Mouse (Mus musculus): ENCODE data around the gene Ptges3.
"Not testable (repeated sequence)": the region's sequence is repeated elsewhere in the genome, so short reads cannot be mapped to it uniquely, and the experiment has no call there.

Gene Ptges3

DNA sequence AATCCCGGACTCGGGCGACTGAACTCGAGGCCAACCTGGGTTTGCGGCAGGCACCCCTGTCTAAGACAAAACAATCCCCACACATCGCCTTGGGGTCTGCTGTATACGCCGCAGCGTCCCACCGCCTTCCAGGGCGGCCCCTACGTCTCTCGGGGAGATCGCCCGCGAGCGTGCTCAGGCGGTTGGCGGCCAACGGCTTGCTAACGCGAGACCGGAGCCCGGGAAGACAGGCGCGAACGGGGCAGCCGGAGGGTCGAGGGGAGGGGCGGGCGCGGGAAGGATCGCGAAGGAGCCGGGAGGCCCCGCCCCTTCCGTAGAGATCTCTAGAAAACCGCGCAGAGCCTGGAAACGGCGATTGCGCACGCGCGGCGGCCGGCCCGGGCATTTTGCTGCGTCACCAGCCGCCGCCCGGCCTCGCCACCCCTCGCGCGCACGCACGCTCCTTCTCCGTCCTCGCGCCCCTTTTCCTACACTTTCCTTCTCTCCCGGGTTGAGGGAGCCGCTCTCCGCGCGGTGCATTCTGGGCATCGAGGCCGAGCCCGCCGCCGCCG is at the start of gene Ptges3:
TSS of gene Ptges3 (plus strand) at position 354 of the 551 bp plus-strand sequence.
- DNase-seq, result peak; percentile 99

DNA sequence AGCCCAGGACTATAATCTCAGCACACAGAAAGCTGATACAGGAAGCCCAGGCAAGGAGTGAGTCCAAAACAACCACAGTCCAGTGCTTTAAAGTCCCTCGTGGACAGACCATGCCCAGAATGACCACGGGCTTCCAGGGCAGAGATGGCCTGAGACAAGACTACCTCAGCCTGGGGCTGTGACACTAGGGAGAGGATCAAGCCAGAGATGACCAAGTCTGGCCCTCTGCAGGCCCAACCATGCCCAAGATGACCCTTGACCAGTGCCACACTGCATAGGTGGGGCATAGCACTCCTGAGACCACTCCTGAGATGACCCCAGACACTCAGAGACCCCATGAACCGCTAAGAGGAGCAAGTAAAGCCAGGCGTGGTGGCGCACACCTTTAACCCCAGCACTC is 49.0 kb upstream of the Ptges3 start:
- DNase-seq, result no peak

DNA sequence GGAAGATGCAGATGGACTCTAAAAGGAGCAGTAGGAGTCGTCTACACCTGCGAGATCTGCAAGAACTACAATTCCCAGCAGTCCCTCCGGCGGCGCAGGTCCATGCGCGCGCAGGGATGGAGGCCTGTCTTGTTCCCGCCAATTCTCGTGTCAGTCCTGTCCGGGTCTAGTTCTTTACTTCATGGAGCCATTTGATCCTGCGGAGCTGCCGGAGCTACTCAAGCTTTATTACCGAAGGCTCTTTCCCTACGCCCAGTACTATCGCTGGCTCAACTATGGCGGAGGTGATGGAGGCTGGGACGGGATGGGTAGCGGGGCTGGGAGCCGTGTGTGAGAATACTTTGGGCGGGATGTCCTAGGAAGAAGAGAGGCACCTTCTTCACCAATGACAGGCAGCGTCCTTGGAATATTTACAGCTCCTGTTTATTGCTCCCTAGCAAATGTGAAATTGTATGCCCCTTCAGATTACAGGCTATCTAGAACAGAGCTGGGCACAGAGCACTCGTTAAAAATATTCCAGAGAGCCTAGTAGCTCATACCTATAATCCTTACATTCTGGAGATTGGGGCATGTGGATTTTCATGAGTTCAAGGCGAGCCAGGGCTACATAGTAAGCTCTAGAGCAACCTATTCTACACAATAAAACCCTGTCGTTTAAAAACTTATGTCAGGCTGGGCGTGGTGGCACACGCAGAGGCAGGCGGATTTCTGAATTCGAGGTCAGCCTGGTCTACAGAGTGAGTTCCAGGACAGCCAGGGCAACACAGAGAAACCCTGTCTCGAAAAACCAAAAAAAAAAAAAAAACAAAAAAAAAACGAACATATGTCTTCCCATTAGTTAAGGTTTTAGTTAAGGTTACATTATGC is 43.5 kb upstream of the Ptges3 start, which contains the start of gene Prim1:
TSS of gene Prim1 (plus strand) at position 101 of the 867 bp plus-strand sequence.
- DNase-seq, result peak; percentile 88

DNA sequence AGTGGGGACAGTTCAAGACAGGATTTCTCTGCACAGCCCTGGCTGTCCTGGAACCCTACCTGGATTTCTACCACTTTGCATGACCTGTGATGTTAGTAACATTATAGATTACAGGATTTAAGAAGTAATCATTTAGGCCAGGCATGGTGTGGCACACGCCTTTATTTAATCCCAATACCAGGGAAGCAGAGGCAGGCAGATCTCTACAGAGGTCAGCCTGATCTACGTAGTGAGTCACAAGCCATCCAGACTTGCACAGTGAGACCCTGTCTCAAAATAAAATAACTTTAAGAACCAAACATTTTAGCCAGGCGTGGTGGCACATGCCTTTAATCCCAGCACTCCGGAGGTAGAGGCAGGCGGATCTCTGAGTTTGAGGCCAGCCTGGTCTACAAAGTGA is 36.6 kb upstream of the Ptges3 start:
- DNase-seq, result no peak

DNA sequence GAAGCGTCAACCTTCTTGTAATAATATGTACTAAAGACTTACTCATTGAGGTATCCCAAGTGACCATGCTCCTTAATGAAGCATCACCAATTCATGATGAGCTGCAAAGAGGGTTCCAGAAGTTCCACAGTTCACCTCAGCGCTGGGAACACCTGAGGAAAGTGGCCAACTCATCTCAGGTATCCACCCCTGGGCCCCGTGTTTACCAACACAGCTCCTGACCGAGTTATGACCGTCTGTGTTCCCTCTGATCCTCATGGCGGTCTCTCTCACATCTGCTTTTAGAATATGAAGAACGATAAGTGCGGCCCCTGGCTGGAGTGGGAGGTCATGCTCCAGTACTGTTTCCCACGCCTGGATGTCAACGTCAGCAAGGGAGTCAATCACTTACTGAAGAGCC is 35.3 kb upstream of the Ptges3 start:
- DNase-seq, result no peak

DNA sequence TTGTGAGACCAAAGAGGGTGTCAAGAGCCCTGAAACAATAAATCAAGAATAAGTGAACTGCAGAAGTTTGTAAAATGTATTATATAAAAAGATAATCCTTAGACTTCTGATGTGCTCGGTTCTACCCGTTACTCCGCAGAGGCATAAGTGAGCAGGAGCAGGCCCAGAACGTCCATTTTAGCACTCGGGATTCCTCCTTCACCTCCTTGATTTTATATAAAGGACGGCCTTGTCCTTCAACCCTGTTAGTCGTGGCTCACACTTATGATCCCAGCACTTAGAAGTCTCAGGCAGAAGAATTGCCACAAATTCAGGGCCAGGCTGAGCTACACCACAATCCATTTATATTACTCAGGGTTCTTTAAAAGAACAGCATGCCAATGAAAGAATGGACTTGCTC is 28.8 kb upstream of the Ptges3 start:
- DNase-seq, result no peak

DNA sequence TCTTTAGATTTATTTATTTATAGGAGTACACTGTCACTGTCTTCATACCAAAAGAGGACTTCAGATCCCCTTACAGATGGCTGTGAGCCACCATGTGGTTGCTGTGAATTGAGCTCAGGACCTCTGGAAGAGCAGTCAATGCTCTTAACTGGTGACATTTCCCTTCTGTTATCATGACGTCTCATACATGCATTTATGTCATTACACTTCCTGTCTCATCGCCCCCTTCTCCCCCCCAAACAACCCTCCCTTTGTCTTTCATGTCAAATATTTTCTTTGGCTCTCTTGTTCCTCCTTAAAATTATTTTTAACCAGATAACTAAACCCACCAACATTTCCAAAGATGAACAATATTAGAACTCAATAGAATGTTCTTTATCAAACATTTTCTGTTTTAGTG is 27.9 kb upstream of the Ptges3 start:
- DNase-seq, result no peak

DNA sequence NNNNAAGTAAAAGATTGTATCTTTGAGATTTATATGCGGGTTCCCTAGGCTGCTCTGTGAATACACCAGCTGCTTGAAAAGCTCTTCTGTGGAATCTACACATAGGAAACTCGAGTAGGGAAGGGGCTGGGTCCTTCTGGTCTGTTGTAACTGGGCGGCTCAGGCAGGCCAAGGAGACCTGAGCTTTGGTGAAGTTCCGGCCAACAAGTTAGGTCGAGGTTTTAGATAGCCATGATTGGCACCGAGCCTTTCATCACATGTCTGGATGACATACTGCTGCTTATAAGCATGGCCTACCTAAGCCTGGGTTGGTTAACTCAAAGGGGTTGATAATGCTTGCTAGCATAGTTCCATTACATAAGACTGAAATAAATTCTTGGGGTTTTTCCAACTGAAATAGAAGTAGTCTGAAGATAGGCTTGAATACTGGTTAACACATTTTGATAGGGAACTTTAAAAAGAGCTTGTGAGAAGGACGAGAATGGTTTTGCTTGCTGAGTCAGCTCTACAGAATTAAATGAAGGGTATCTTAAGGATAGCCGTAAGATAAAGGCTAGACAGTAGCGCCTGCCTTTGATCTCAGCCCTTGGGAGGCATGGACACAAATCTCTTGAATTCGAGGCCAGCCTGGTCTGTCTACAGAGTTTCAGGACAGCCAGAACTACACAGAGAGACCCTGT is 21.9 kb upstream of the Ptges3 start:
- DNase-seq, result no peak

DNA sequence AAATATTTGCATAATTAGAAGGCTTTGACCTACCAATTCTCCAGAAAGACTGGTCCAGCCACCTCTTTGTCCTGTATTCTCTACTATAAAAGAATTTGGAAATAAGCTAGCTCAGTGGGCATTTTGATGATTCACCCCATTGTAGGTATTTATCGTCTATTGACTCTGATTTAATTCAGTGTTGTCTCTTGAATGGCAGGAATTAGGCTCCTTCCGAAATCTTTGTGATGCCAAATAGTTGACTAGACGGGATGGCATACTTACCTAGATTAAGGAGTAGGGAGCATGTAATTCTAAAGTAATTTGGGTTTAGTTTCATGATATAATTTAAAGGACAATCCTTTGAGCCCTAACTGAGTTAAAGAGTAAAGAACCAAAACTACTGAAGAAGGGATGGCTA is 20.8 kb upstream of the Ptges3 start:
- DNase-seq, result no peak

DNA sequence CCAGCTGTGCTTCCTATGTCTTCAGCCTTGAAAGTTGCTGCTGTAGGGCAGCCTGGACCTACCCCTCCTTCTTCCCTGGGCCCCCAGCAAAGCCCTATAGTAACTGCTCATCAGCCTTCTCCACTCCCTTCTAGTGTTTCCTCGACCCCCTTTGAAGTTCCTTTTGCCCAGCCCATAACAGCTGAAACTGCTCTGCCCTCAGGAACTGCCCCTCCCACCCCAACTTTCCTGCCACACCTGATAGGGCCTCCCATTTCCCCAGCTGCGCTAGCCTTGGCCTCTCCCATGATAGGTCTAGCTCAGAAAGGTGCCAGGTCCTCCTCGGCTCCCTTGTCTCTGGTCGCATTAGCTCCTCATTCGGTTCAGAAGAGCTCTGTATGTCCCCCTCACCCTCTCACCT is 19.6 kb upstream of the Ptges3 start:
- DNase-seq, result peak; percentile 49

DNA sequence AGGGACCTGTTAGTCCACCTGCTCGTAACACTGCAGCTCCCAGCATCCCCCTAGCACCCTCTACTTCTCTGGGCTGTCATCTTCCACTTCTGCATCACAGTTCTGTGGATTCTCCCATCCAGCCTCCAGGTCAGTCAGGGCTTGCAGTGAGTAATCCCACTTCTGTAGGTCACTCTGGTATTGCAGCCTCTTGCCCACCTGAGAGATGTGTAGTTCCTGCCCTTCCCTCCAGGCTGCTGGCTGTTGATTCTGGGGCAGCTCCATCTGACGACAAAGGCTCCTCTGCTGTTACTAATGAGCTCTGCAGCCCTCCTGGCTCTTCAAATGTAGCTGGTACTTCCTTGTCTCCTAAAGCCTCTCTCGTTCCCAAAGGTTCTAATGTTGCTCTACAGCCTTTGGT is 18.9 kb upstream of the Ptges3 start:
- no peak for DNase-seq

DNA sequence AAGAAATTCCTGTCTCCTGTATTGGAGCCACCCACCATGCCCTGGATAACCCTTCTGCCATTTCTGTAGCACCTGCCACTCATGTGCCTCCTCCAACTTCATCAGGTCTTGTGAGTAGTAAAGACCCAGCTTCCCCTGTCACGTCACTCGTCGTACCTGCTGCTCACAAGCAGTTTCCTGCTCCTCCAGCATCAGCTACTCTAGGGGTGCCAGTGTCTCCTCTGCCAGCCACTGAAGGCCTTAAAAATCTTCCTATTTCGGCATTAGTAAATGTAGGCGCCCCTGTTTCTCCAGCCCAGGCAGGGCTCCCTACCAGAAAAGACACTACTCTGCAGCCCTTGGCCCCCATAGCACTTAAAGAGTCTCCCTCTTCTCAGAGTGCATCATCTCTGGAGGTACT is 18.5 kb upstream of the Ptges3 start:
- DNase-seq, result no peak

DNA sequence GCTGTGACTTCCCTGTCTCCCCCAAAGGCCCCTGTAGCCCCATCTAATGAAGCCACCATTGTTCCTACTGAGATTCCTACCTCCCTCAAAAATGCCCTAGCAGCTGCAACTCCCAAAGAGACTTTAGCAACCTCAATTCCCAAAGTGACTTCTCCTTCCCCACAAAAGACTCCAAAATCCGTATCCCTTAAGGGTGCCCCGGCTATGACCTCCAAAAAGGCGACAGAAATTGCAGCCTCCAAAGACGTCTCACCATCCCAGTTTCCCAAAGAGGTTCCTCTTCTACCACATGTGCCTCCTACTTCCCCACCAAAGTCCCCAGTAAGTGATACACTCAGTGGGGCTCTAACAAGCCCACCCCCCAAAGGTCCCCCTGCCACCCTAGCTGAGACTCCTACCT is 17.1 kb upstream of the Ptges3 start:
- DNase-seq, result no peak

DNA sequence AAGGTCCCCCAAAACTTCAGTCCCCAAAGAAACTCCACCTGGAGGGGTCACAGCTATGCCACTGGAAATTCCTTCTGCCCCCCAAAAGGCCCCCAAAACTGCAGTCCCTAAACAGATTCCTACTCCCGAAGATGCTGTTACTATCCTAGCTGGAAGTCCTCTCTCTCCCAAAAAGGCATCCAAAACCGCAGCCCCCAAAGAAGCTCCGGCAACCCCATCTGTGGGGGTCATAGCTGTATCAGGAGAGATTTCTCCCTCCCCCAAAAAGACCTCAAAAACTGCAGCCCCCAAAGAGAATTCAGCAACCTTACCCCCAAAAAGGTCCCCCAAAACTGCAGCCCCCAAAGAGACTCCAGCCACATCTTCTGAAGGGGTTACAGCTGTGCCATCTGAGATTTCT is 16.3 kb upstream of the Ptges3 start:
- DNase-seq, result no peak

DNA sequence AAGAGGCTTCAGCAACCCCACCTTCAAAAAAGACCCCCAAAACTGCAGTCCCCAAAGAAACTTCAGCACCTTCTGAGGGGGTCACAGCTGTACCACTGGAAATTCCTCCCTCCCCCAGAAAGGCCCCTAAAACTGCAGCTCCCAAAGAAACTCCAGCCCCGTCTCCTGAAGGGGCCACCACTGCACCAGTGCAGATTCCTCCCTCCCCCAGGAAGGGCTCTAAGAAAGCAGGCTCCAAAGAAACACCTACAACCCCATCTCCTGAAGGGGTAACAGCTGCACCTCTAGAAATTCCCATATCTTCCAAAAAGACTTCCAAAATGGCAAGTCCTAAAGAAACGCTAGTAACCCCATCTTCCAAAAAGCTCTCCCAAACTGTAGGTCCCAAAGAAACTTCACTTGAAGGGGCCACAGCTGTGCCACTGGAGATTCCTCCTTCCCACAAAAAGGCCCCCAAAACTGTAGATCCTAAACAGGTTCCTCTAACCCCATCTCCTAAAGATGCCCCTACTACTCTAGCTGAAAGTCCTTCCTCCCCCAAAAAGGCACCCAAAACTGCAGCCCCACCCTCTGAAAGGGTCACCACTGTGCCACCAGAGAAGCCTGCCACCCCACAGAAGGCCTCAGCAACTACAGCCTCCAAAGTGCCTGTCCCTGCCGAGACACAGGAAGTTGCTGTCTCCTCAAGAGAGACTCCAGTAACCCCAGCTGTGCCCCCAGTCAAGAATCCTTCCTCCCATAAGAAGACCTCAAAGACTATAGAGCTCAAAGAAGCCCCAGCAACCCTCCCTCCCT is 15.5 kb upstream of the Ptges3 start:
- peak; percentile 60 for DNase-seq

DNA sequence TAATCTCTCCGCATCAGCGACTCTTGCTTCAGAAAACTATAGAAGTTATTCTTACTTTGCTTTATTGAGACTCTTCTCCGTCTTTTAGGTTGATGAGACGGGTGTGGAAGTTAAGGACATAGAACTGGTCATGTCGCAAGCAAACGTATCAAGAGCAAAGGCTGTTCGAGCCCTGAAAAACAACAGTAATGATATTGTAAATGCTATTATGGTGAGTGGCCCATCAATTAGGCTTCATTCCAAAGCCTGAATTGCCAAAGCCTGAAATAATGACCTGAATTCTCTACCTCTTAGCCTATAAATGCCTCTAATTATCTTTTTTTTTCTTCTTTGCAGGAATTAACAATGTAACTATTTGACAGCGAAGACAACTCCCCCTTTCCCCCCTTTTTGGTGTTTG is 10.6 kb upstream of the Ptges3 start:
- DNase-seq, result no peak

DNA sequence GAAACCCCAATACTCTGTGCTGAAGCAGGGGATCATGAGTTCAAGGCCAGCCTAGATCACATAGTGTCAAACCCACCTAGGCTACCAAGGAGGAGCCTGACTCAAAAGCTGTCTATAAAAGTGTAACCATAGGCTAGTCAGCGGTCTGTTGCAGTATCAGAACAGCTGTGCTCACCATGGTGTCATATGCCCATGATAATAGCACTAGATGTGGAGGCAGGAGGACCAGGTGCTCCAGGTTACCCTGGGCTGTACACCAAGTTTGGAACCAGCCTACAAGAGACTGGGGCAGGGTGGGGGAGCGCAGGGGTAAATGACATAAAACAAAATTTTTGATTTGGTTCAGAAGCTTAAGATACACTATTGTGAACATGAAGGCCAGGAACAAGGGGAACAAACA is 9.0 kb upstream of the Ptges3 start:
- no peak for DNase-seq

DNA sequence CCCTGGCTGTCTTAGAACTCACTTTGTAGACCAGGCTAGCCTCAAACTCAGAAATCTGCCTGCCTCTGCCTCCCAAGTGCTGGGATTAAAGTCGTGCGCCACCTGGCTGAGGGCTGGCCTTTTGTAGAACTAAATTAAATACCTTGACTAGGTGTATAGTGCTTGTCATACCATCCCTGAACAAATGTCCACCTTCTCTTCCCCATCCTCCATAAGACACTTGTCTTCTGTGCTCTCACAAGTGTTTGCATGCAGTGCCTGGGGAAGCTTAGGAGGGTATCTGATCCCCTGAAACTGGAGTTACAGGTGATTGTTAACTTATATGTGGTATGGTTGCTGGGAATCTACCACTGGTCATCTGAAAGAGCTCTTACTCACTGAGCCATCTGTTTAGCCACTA is 8.4 kb upstream of the Ptges3 start:
- DNase-seq, result no peak

DNA sequence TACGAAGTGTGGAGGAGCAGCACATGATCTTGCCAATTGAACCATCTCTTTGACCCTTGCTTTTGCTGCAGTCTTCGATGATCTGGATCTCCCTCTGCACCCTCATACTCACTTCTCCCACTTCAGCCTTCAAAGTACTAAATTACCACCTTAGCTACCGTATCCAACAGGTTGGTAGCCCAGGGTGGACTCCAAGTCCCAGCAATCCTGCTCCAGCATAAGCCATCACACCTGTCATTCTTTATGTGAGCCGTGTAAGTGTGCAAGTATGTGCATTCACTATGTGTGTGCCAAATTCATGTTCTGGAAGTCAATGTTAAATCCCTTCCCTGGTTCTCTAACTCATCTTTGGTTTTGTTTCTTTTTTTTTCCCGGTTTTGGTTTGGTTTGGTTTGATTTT is 7.2 kb upstream of the Ptges3 start:
- DNase-seq, result no peak

DNA sequence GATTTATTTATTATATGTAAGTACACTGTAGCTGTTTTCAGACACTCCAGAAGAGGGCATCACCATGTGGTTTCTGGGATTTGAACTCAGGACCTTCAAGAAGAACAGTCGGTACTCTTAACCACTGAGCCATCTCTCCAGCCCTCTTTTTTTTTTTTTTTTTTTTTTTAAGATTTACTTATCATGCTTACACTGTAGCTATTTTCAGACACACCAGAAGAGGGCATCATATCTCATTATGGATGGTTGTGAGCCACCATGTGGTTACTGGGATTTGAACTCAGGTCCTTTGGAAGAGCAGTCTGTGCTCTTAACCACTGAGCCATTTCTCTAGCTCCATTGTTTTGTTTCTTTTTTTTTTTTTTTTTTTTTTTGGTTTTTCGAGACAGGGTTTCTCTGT is 6.6 kb upstream of the Ptges3 start:
- DNase-seq, result not testable (repeated sequence)

DNA sequence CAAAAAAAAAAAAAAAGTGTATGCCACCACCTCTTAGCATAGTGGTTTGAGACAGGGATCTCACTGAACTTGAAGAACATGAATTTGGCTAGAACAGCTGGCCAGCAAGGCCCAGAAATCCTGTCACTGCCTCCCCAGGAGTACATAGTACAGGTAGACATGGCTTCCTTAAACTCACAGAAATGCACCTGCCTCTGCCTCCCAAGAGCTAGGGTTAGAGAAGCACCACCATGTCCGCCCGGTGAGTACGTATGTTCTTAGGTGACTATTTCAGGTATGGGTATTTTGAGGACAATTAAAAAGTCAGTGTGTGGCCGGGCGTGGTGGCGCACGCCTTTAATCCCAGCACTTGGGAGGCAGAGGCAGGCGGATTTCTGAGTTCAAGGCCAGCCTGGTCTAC is 5.8 kb upstream of the Ptges3 start:
- no peak for DNase-seq

DNA sequence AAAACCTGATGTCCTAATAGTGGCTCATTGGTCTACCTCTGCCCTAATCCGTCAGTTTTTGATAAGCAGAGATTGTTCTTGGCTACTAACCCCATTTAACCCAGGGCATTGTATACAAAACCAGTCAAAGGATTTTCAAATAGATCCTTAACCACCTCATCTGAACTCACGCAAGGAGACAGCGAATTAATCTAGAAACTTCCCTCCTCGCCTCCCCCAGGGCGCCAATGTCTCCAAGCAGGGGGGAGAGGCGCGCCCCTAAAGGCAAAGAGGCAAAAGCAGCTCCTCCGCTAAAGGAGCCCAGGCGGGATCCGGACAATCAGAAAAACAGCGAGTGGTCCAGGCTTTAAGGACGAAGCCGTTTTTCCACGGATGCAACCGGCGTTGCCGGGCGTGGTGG is 570 bp upstream of the Ptges3 start:
- DNase-seq, result no peak
